Mouse (Mus musculus) cerebellum, adult 2 months (tissue): ENCODE data around the gene Ces1h.

Source experiments
- CTCF ChIP-seq: fragments of 200-500 bp; IDR thresholded peaks from 2 replicates; pipeline ENCODE4 v1.5.1; 2011; ENCODE audit warnings: low read depth, mild to moderate bottlenecking, control low read depth, low read length, moderate library complexity, borderline replicate concordance; ENCODE audit not compliant: insufficient read depth
- POLR2A ChIP-seq: fragments of 200-500 bp; IDR thresholded peaks from 2 replicates; pipeline ENCODE4 v1.6.1; 2011; ENCODE audit warnings: low read length, control low read depth, borderline replicate concordance; ENCODE audit not compliant: insufficient read depth

- TF ChIP-seq CTCF: no peak
- TF ChIP-seq POLR2A: no peak
These were observed 40.0 kb downstream of the Ces1h start for GRCm38 (mm10) chr8:93339531-93339930.
